Mouse (Mus musculus): ENCODE measurements around the gene Igfbp5. TPM values are rescaled to one million over a fixed set of nuclear protein-coding genes. Genes with fewer than 3 reads are reported as not detected.

The Igfbp5 gene
- total RNA-seq, 1 experiment = 2.1 TPM

- H3K9ac ChIP-seq (ENCODE audit: insufficient read depth, low read depth, low read length, poor library complexity, severe bottlenecking) = peak overlapping the region; percentile 46; the same call in 1 of the 2 replicates
- peak overlapping the region; percentile 75 for H3K27ac ChIP-seq (ENCODE audit: insufficient read depth, low read depth, low read length, poor library complexity, severe bottlenecking)
- peaks cover 30% of the 10 kb centered on the region for H3K36me3 ChIP-seq (ENCODE audit: control insufficient read depth, insufficient read depth, low read length, poor library complexity, severe bottlenecking)
- in situ Hi-C loops (cut with MboI; ENCODE audit: low sequenced_read_pairs in 2 of 2, unreplicated experiment in 2 of 2) = no loop called here
- no peak for DNase-seq (ENCODE audit: low read depth, low spot score)
- no peaks in the 10 kb centered on the region for H3K9me3 ChIP-seq (ENCODE audit: control insufficient read depth, insufficient read depth, low read depth, low read length)
- peak overlapping the region; percentile 83 to 98 for H3K4me3 ChIP-seq (ENCODE audit: insufficient read depth in 1 of 2, low read depth in 1 of 2, low read length in 2 of 2, poor library complexity in 1 of 2, severe bottlenecking in 1 of 2)
- peaks cover 3 to 20% of the 10 kb centered on the region in 2 experiments for H3K4me1 ChIP-seq (ENCODE audit: control insufficient read depth in 2 of 2, insufficient read depth in 2 of 2, low read length in 2 of 2, poor library complexity in 1 of 2)
- no peak for TF ChIP-seq HCFC1 (IDR thresholded peaks at IDR 0.05; ENCODE audit: borderline replicate concordance, insufficient read depth, low read length)
- TF ChIP-seq CHD2 (IDR thresholded peaks at IDR 0.05; ENCODE audit: low read depth, low read length) = no peak
- no peak for TF ChIP-seq ZC3H11A (IDR thresholded peaks at IDR 0.05; ENCODE audit: borderline replicate concordance, low read depth, low read length)
- TF ChIP-seq MAFK (IDR thresholded peaks at IDR 0.05; ENCODE audit: insufficient read depth, low read depth, low read length) = no peak
- TF ChIP-seq ZNF384 (IDR thresholded peaks at IDR 0.05; ENCODE audit: low read depth, low read length) = no peak
Observed at GRCm38 (mm10) chr1:72826446-72826845, 48.2 kb downstream of the Igfbp5 start.

DNA sequence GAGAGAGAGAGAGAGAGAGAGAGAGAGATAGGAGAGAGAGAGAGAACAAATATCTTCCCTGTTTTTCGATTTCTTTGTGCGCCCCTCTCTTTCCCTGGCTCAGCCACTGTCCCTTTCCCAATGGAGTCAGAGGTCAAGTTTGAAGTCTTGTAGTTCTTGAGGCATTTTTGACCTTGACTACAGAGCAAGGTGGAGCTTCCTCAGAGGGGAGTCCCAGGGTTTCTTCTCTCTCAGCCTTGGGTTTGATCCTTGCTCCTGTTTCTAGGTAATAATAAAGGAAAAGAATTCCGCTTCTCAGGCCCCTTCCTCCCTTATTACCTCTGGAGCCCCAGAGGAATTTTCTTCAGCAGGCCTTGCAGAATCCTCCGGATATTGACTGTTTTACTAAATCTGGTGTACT, 48.8 kb downstream of the Igfbp5 start:
- H3K4me1 ChIP-seq (ENCODE audit: control insufficient read depth in 2 of 2, insufficient read depth in 2 of 2, low read length in 2 of 2, poor library complexity in 1 of 2) = peaks cover 3 to 22% of the 10 kb centered on the region in 2 experiments
- in situ Hi-C loops (cut with MboI; ENCODE audit: low sequenced_read_pairs in 2 of 2, unreplicated experiment in 2 of 2) = no loop called here

GRCm38 (mm10) chr1:72825286-72825685, 49.4 kb downstream of the Igfbp5 start:
- Histone ChIP-seq H3K9me3 (ENCODE audit: control insufficient read depth, insufficient read depth, low read depth, low read length) (no peaks in the 10 kb centered on the region), H3K27ac (ENCODE audit: insufficient read depth, low read depth, low read length, poor library complexity, severe bottlenecking) (peak overlapping the region; percentile 87; the same call in 1 of the 2 replicates), H3K36me3 (ENCODE audit: control insufficient read depth, insufficient read depth, low read length, poor library complexity, severe bottlenecking) (peaks cover 26% of the 10 kb centered on the region), H3K4me1 (ENCODE audit: control insufficient read depth in 2 of 2, insufficient read depth in 2 of 2, low read length in 2 of 2, poor library complexity in 1 of 2) (peaks cover 3 to 22% of the 10 kb centered on the region in 2 experiments), H3K9ac (ENCODE audit: insufficient read depth, low read depth, low read length, poor library complexity, severe bottlenecking) (peak overlapping the region; percentile 91), H3K4me3 (ENCODE audit: insufficient read depth in 1 of 2, low read depth in 1 of 2, low read length in 2 of 2, poor library complexity in 1 of 2, severe bottlenecking in 1 of 2) (peak overlapping the region; percentile 83 to 98)
- no peak; the same call in 1 of the 2 replicates for TF ChIP-seq HCFC1 (IDR thresholded peaks at IDR 0.05; ENCODE audit: borderline replicate concordance, insufficient read depth, low read length)
- no peak for TF ChIP-seq MAFK (IDR thresholded peaks at IDR 0.05; ENCODE audit: insufficient read depth, low read depth, low read length)
- TF ChIP-seq CHD2 (IDR thresholded peaks at IDR 0.05; ENCODE audit: low read depth, low read length) = no peak
- no peak for TF ChIP-seq ZC3H11A (IDR thresholded peaks at IDR 0.05; ENCODE audit: borderline replicate concordance, low read depth, low read length)
- TF ChIP-seq ZNF384 (IDR thresholded peaks at IDR 0.05; ENCODE audit: low read depth, low read length) = no peak
- in situ Hi-C loops (cut with MboI; ENCODE audit: low sequenced_read_pairs in 2 of 2, unreplicated experiment in 2 of 2) = no loop called here
- no peak for DNase-seq (ENCODE audit: low read depth, low spot score)

More for the DNA sequence above, 48.8 kb downstream of the Igfbp5 start:
- no peak for DNase-seq (ENCODE audit: low read depth, low spot score)
- no peak for TF ChIP-seq ZC3H11A (IDR thresholded peaks at IDR 0.05; ENCODE audit: borderline replicate concordance, low read depth, low read length)
- no peak for TF ChIP-seq CHD2 (IDR thresholded peaks at IDR 0.05; ENCODE audit: low read depth, low read length)
- no peak for TF ChIP-seq MAFK (IDR thresholded peaks at IDR 0.05; ENCODE audit: insufficient read depth, low read depth, low read length)
- no peak for TF ChIP-seq ZNF384 (IDR thresholded peaks at IDR 0.05; ENCODE audit: low read depth, low read length)
- no peak for TF ChIP-seq HCFC1 (IDR thresholded peaks at IDR 0.05; ENCODE audit: borderline replicate concordance, insufficient read depth, low read length)
- no peaks in the 10 kb centered on the region for H3K9me3 ChIP-seq (ENCODE audit: control insufficient read depth, insufficient read depth, low read depth, low read length)
- H3K4me3 ChIP-seq (ENCODE audit: insufficient read depth in 1 of 2, low read depth in 1 of 2, low read length in 2 of 2, poor library complexity in 1 of 2, severe bottlenecking in 1 of 2) = peak overlapping the region; percentile 83 to 98
- peaks cover 30% of the 10 kb centered on the region for H3K36me3 ChIP-seq (ENCODE audit: control insufficient read depth, insufficient read depth, low read length, poor library complexity, severe bottlenecking)
- no peak overlapping the region; the same call in 1 of the 2 replicates for H3K27ac ChIP-seq (ENCODE audit: insufficient read depth, low read depth, low read length, poor library complexity, severe bottlenecking)
- peak overlapping the region; percentile 91; the same call in 1 of the 2 replicates for H3K9ac ChIP-seq (ENCODE audit: insufficient read depth, low read depth, low read length, poor library complexity, severe bottlenecking)

DNA sequence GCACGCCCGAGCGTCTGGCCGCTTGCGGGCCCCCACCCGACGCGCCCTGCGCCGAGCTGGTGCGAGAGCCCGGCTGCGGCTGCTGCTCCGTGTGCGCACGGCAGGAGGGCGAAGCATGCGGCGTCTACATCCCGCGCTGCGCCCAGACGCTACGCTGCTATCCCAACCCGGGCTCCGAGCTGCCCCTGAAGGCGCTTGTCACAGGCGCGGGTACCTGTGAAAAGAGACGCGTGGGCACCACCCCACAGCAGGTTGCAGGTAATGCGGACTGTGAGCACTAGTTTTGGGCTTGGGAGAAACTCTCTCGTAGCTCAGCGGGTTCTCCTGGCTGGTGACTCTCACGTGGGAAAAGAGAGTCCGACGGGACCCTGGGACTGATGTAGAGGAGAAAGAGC, 50.0 kb downstream of the Igfbp5 start:
- in situ Hi-C loops (cut with MboI; ENCODE audit: low sequenced_read_pairs in 2 of 2, unreplicated experiment in 2 of 2) = no loop called here
- Histone ChIP-seq H3K27ac (ENCODE audit: insufficient read depth, low read depth, low read length, poor library complexity, severe bottlenecking) (peak overlapping the region; percentile 87), H3K4me3 (ENCODE audit: insufficient read depth in 1 of 2, low read depth in 1 of 2, low read length in 2 of 2, poor library complexity in 1 of 2, severe bottlenecking in 1 of 2) (peak overlapping the region; percentile 83 to 98), H3K36me3 (ENCODE audit: control insufficient read depth, insufficient read depth, low read length, poor library complexity, severe bottlenecking) (peaks cover 20% of the 10 kb centered on the region), H3K9me3 (ENCODE audit: control insufficient read depth, insufficient read depth, low read depth, low read length) (no peaks in the 10 kb centered on the region), H3K9ac (ENCODE audit: insufficient read depth, low read depth, low read length, poor library complexity, severe bottlenecking) (peak overlapping the region; percentile 91), H3K4me1 (ENCODE audit: control insufficient read depth in 2 of 2, insufficient read depth in 2 of 2, low read length in 2 of 2, poor library complexity in 1 of 2) (peaks cover 3 to 22% of the 10 kb centered on the region in 2 experiments)
- no peak for TF ChIP-seq MAFK (IDR thresholded peaks at IDR 0.05; ENCODE audit: insufficient read depth, low read depth, low read length)
- no peak for TF ChIP-seq CHD2 (IDR thresholded peaks at IDR 0.05; ENCODE audit: low read depth, low read length)
- no peak for TF ChIP-seq ZC3H11A (IDR thresholded peaks at IDR 0.05; ENCODE audit: borderline replicate concordance, low read depth, low read length)
- no peak for TF ChIP-seq HCFC1 (IDR thresholded peaks at IDR 0.05; ENCODE audit: borderline replicate concordance, insufficient read depth, low read length)
- no peak for TF ChIP-seq ZNF384 (IDR thresholded peaks at IDR 0.05; ENCODE audit: low read depth, low read length)
- no peak for DNase-seq (ENCODE audit: low read depth, low spot score)

All from ES-E14 (cell line).